Mouse (Mus musculus) brain, embryonic 14.5 days (tissue): ENCODE measurements around the gene Mcl1.

ENCODE experiments used
- CTCF ChIP-seq: fragments of 200-500 bp; IDR thresholded peaks from 2 replicates; pipeline ENCODE4 v1.5.1; 2012; ENCODE audit warnings: inconsistent platforms, mild to moderate bottlenecking, moderate library complexity, borderline replicate concordance; ENCODE audit not compliant: insufficient read depth, insufficient read length; ENCODE audit errors: extremely low read depth
- POLR2A ChIP-seq: fragments of 200-500 bp; IDR thresholded peaks from 2 replicates; pipeline ENCODE4 v1.6.1; 2012; ENCODE audit warnings: mild to moderate bottlenecking, inconsistent platforms, borderline replicate concordance; ENCODE audit not compliant: poor library complexity, insufficient read depth, insufficient read length, severe bottlenecking; ENCODE audit errors: extremely low read depth

GRCm38 (mm10) chr3:95662724-95663449, 4.3 kb downstream of the Mcl1 start:
- TF ChIP-seq CTCF, result no peak
- TF ChIP-seq POLR2A, result no peak
